Mouse (Mus musculus): ENCODE results near the gene Efhb.

The Efhb gene

GRCm38 (mm10) chr17:53462603-53463495 lies at the start of gene Efhb:
Gene Efhb (minus strand): TSS chr17:53463321.
- DNase-seq (ENCODE audit: inconsistent ontology term): peak; percentile 85

GRCm38 (mm10) chr17:53512311-53512951 lies 49.3 kb upstream of the Efhb start:
- peak; percentile 9 for DNase-seq (ENCODE audit: inconsistent ontology term)

GRCm38 (mm10) chr17:53502966-53503365 lies 39.8 kb upstream of the Efhb start:
- no peak for DNase-seq (ENCODE audit: inconsistent ontology term)

- DNase-seq (ENCODE audit: inconsistent ontology term): no peak
These were observed 25.9 kb upstream of the Efhb start for GRCm38 (mm10) chr17:53489007-53489378.

- no peak for DNase-seq (ENCODE audit: inconsistent ontology term)
These were observed 25.3 kb upstream of the Efhb start for GRCm38 (mm10) chr17:53488291-53489006.

- DNase-seq (ENCODE audit: inconsistent ontology term): no peak
These were observed 17.3 kb upstream of the Efhb start for GRCm38 (mm10) chr17:53480433-53480832.

- peak; percentile 86 for DNase-seq (ENCODE audit: inconsistent ontology term)
These were observed 16.5 kb upstream of the Efhb start for GRCm38 (mm10) chr17:53479604-53480041.

GRCm38 (mm10) chr17:53478858-53479603 lies 15.9 kb upstream of the Efhb start, which contains the start of gene Rab5a:
Gene Rab5a (plus strand): TSS chr17:53479234.
- peak; percentile 100 for DNase-seq (ENCODE audit: inconsistent ontology term)

- no peak for DNase-seq (ENCODE audit: inconsistent ontology term)
These were observed 15.1 kb upstream of the Efhb start for GRCm38 (mm10) chr17:53478066-53478857.

GRCm38 (mm10) chr17:53468697-53469096 lies 5.6 kb upstream of the Efhb start:
- no peak for DNase-seq (ENCODE audit: inconsistent ontology term)

GRCm38 (mm10) chr17:53465569-53465968 lies 2.4 kb upstream of the Efhb start:
- DNase-seq (ENCODE audit: inconsistent ontology term): no peak

GRCm38 (mm10) chr17:53463496-53463840 lies 347 bp upstream of the Efhb start:
- no peak for DNase-seq (ENCODE audit: inconsistent ontology term)

- no peak for DNase-seq (ENCODE audit: inconsistent ontology term)
These were observed 6.4 kb downstream of the Efhb start for GRCm38 (mm10) chr17:53456742-53457141.

- DNase-seq (ENCODE audit: inconsistent ontology term): no peak
These were observed 7.0 kb downstream of the Efhb start for GRCm38 (mm10) chr17:53456152-53456551.

GRCm38 (mm10) chr17:53402689-53403306 lies 60.3 kb downstream of the Efhb start:
- DNase-seq (ENCODE audit: inconsistent ontology term): no peak

- DNase-seq (ENCODE audit: inconsistent ontology term): no peak
These were observed 69.9 kb downstream of the Efhb start for GRCm38 (mm10) chr17:53393201-53393600.

GRCm38 (mm10) chr17:53389507-53389906 lies 73.6 kb downstream of the Efhb start:
- DNase-seq (ENCODE audit: inconsistent ontology term): no peak

GRCm38 (mm10) chr17:53387581-53388473 lies 75.3 kb downstream of the Efhb start:
- DNase-seq (ENCODE audit: inconsistent ontology term): peak; percentile 47

- no peak for DNase-seq (ENCODE audit: inconsistent ontology term)
These were observed 76.3 kb downstream of the Efhb start for GRCm38 (mm10) chr17:53386863-53387262.
